Mouse (Mus musculus) kidney, embryonic 16.5 days (tissue): ENCODE results near the gene Armc5. TPM values are rescaled to one million over a fixed set of nuclear protein-coding genes. Genes with fewer than 3 reads are reported as not detected.

Experiments
- ATAC-seq: fragments of 200-750 bp; cut with Nextera tagmentation; 2 replicates; pipeline ENCODE4 v1.8.0; 2017; ENCODE audit warnings: moderate TSS enrichment; ENCODE audit not compliant: low FRiP score, low TSS enrichment
- H3K27ac ChIP-seq: fragments of 300-500 bp; sonication (generic); 2 replicates; pipeline ENCODE4 v1.5.1; 2014; ENCODE audit warnings: low read length
- H3K27me3 ChIP-seq: fragments of 300-500 bp; sonication (generic); 2 replicates; pipeline ENCODE4 v1.6.1; 2014; ENCODE audit warnings: low read length, control low read depth, mixed read lengths; ENCODE audit not compliant: insufficient read depth
- H3K36me3 ChIP-seq: fragments of 300-500 bp; sonication (generic); 2 replicates; pipeline ENCODE4 v1.6.1; 2014; ENCODE audit warnings: low read length, control low read depth, mixed read lengths; ENCODE audit not compliant: insufficient read depth
- H3K4me1 ChIP-seq: fragments of 300-500 bp; sonication (generic); 2 replicates; pipeline ENCODE4 v1.6.1; 2014; ENCODE audit warnings: low read length, control low read depth, mixed read lengths; ENCODE audit not compliant: insufficient read depth
- H3K4me2 ChIP-seq: fragments of 300-500 bp; sonication (generic); replicated peaks from 2 replicates; pipeline ENCODE4 v1.6.1; 2014; ENCODE audit warnings: low read depth, low read length
- H3K4me3 ChIP-seq: fragments of 300-500 bp; sonication (generic); 2 replicates; pipeline ENCODE4 v1.5.1; 2014; ENCODE audit warnings: mild to moderate bottlenecking, low read length
- H3K9ac ChIP-seq: fragments of 300-500 bp; sonication (generic); replicated peaks from 2 replicates; pipeline ENCODE4 v1.6.1; 2014; ENCODE audit warnings: low read length
- H3K9me3 ChIP-seq: fragments of 300-500 bp; sonication (generic); 2 replicates; pipeline ENCODE4 v1.6.1; 2016; ENCODE audit warnings: low read length, control low read depth
- WGBS: fragments of 180-500 bp; shearing (Covaris S2); extraction: QIAGEN DNeasy Blood & Tissue Kit; methylation state at CpG from one replicate; pipeline ENCODE4 v1.1.7; 2014; 5-methylcytosine and 5-hydroxymethylcytosine counted together
- microRNA-seq: library from miRNA; unstranded; fragments of <30 nt; microRNA quantifications from one replicate; pipeline ENCODE4, GENCODE M21; 2016
- polyA plus RNA-seq: library from polyadenylated mRNA; unstranded; fragments of >200 nt; fragmentation: Nextera tagmentation; extraction: Ambion mirVana; gene quantifications from 2 replicates; pipeline ENCODE4 v1.2.1, GENCODE M21; 2015

Armc5 gene
- polyA plus RNA-seq, 1 experiment from 2014 or later, result 21.7 TPM

DNA sequence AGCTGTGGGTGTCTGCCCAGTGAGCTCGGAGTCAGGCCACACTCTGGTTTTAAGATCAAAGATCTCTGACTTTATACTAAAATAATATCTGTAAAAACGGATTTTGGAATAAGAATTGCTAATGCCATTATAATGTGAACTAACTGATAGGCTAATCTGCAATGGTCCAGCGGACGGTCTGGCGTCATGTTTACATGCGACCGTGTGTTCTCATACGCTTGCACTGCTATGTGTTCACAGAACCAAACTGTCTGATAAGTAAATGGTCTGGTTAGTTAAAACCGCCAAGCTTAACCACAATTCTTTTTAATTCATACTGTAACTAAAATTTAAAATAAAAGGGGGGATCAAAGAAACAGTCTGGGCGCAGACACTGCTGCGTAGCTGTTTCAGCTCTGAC lies 44.6 kb downstream of the Armc5 start:
- no peak overlapping the region for H3K27ac ChIP-seq
- WGBS, result 92% methylated on average over 11 of the region's 11 CpGs
- no peak for ATAC-seq
- H3K9ac ChIP-seq, result no peak overlapping the region
- H3K27me3 ChIP-seq, result no peaks in the 10 kb centered on the region
- H3K36me3 ChIP-seq, result peaks cover 8% of the 10 kb centered on the region; the same call in 1 of the 2 replicates
- no peak overlapping the region for H3K4me3 ChIP-seq
- H3K4me1 ChIP-seq, result peaks cover 5% of the 10 kb centered on the region; the same call in 1 of the 2 replicates
- H3K9me3 ChIP-seq, result no peaks in the 10 kb centered on the region
- no peak overlapping the region for H3K4me2 ChIP-seq

DNA sequence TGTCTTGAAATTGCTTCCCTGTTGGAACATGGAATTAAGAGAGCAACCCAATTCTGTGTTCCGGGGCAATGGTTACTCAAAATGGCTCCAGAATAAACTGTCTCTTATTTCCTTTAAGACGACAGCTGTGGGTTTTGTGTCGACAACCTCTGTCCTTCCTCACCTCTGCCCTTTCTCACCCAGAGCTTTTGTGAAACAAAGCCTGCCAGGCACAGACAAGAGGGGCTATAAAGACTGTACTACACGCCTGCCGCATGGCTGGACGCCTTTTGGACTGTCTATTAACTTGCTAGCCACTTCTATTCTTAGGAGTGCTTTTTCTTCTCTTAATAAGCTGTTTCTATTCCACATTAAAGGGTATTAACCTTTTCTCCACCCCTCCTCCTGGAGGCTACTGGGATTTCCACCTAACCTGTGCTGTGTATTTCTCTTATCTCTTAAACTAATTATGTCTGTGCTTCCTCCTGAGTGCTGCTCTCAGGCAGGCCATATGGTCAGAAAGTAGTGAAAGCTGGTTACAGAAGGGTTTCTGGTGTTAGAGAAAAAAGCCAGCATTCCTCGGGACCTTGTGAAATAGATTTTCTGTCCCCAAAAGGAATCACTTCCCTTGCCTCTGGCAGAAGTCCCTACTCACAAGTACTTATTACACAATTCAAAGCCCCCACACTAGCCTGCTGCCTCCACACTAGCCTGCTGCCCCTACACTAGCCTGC lies 45.5 kb downstream of the Armc5 start:
- H3K27me3 ChIP-seq, result no peaks in the 10 kb centered on the region
- 25% methylated on average over 7 of the region's 7 CpGs for WGBS
- no peak for ATAC-seq
- no peak overlapping the region for H3K4me2 ChIP-seq
- no peak overlapping the region for H3K9ac ChIP-seq
- no peak overlapping the region for H3K27ac ChIP-seq
- H3K9me3 ChIP-seq, result no peaks in the 10 kb centered on the region
- peaks cover 5% of the 10 kb centered on the region; the same call in 1 of the 2 replicates for H3K4me1 ChIP-seq
- no peak overlapping the region for H3K4me3 ChIP-seq
- H3K36me3 ChIP-seq, result peaks cover 12% of the 10 kb centered on the region

DNA sequence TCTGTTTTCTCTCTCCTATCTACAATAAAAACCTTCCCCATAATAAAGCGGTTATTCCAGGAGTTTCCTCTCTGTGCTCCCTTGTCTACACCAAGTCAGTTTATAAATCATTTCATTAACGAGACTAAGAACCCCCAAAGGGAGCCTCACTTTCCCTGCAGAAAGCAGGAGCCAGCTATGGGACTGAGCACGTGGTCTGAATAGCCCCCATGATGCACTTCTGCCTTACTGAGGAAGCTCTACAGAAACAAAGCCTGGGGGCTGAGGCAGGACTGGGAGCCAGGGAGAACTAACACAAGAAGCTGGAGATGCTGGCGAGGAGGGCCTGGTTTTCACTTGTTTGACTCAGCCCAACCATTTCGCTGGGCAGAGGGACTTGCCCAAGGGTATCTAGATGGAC lies 46.9 kb downstream of the Armc5 start:
- Histone ChIP-seq H3K27ac (no peak overlapping the region), H3K9ac (no peak overlapping the region), H3K27me3 (no peaks in the 10 kb centered on the region), H3K4me3 (no peak overlapping the region), H3K9me3 (no peaks in the 10 kb centered on the region), H3K4me1 (peaks cover 7% of the 10 kb centered on the region; the same call in 1 of the 2 replicates), H3K36me3 (peaks cover 19% of the 10 kb centered on the region), H3K4me2 (no peak overlapping the region)
- no peak for ATAC-seq
- 48% methylated on average over 5 of the region's 5 CpGs for WGBS

DNA sequence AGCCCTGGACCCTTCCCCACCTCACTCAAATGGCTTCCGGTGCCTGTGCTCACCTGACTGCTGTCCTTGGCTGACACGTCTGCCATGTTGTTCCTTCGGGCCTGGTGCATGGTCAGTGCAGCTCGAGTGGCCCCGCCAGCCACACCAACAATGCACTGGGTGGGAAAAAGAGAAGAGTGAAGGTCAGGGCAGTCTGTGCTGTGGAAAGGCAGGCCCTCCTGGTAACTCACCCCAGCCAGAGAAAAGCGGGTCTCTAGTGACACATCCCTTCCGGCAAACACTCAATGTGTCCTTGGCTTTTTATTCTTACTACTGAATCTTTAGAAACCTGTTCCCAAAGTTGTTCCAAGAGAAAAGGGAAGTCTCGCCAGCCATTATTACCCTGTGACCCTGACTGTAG lies 47.9 kb downstream of the Armc5 start:
- Histone ChIP-seq H3K27me3 (no peaks in the 10 kb centered on the region), H3K9me3 (no peaks in the 10 kb centered on the region), H3K4me3 (no peak overlapping the region), H3K36me3 (peaks cover 19% of the 10 kb centered on the region), H3K9ac (no peak overlapping the region), H3K4me2 (no peak overlapping the region), H3K27ac (no peak overlapping the region), H3K4me1 (peaks cover 11% of the 10 kb centered on the region; the same call in 1 of the 2 replicates)
- WGBS, result 87% methylated on average over 8 of the region's 8 CpGs
- ATAC-seq, result no peak

DNA sequence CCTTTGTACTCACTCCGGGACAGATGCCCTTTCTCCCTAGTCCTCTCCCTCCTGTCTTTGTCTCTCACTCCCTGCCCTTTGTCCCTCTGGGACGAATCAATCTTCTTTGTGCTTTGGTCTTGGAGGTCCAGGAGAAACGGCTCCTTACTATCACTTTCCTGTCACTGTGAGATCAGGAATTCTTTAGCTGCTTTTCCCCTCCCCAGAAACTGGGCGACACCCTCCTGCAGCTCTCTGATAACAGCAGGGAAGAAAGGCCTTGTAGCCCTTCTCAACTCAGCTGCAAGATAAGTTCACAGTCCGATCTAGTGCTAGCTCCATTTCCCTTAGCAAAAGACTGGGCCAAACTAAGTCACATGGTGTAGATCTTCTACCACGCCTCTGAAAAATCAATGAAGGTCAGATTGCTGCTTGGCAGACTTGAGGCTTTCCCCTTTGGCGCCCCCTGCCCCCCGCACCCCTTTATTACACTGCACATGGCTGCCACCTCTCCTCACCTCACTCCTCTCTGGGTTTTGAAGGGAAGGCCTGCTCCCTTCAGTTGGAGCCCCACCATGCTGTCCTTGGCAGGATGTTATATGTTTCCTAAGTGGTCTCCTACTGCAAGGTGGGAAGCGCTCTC lies 51.9 kb downstream of the Armc5 start:
- Histone ChIP-seq H3K4me2 (no peak overlapping the region), H3K4me1 (0 out of 2 replicates have a peak, but pooled peaks cover 6% of the 10 kb centered on the region), H3K27me3 (no peaks in the 10 kb centered on the region), H3K27ac (no peak overlapping the region), H3K9me3 (no peaks in the 10 kb centered on the region), H3K36me3 (peaks cover 26% of the 10 kb centered on the region), H3K4me3 (no peak overlapping the region), H3K9ac (no peak overlapping the region; the same call in 1 of the 2 replicates)
- 28% methylated on average over 9 of the region's 9 CpGs for WGBS
- no peak for ATAC-seq

Small RNA genes lying within 50 kb of the gene (microRNA-seq; reads per million reads assigned to microRNA genes)
- 0.47 reads per million for gene Mir3103

Other genes starting within 250 kb of the Armc5 start
- 60.1 and 61.8 TPM in 2 replicates for gene Pycard, start 243.5 kb upstream of the Armc5 start, polyA plus RNA-seq
- 0.16 and 0.23 TPM in 2 replicates for gene Trim72, start 233.4 kb upstream of the Armc5 start, polyA plus RNA-seq
- gene Itgam, start 174.7 kb upstream of the Armc5 start, polyA plus RNA-seq, result 0.80 and 1.0 TPM in 2 replicates
- gene Gm49368, start 174.7 kb upstream of the Armc5 start, polyA plus RNA-seq, result not detected in 2 replicates
- 0.06 TPM in 2 replicates for gene Itgax, start 107.8 kb upstream of the Armc5 start, polyA plus RNA-seq
- gene Itgad, start 83.0 kb upstream of the Armc5 start, polyA plus RNA-seq, result not detected in 2 replicates
- gene Cox6a2, start 31.0 kb upstream of the Armc5 start, polyA plus RNA-seq, result 1.7 and 3.0 TPM in 2 replicates
- gene 9130023H24Rik, start 689 bp downstream of the Armc5 start, polyA plus RNA-seq, result 8.7 and 8.8 TPM in 2 replicates
- 104 and 111 TPM in 2 replicates for gene Tgfb1i1, start 9.5 kb downstream of the Armc5 start, polyA plus RNA-seq
- gene Slc5a2, start 28.3 kb downstream of the Armc5 start, polyA plus RNA-seq, result 15.0 and 15.6 TPM in 2 replicates
- gene BC017158, start 60.8 kb downstream of the Armc5 start, polyA plus RNA-seq, result 34.2 and 39.0 TPM in 2 replicates
- 7.7 and 7.8 TPM in 2 replicates for gene Rgs10, start 181.4 kb downstream of the Armc5 start, polyA plus RNA-seq
- 22.2 and 25.6 TPM in 2 replicates for gene Tial1, start 224.4 kb downstream of the Armc5 start, polyA plus RNA-seq